Mouse (Mus musculus) testis, adult 2 months (tissue): ENCODE measurements at regions not wholly inside any gene's neighbourhood (a gene's known extent, or its start where the extent isn't known, plus 50 kb on each side); places are given as distances from the start of the nearest gene placed in this dataset.

Experiments used
- H3K27ac ChIP-seq: fragments of 200-500 bp; 2 replicates; pipeline ENCODE4 v1.5.1; 2012; ENCODE audit warnings: low read depth, low read length; ENCODE audit not compliant: control insufficient read depth, insufficient read depth
- H3K27me3 ChIP-seq: fragments of 200-500 bp; 2 replicates; pipeline ENCODE4 v1.6.1; 2012; ENCODE audit warnings: mild to moderate bottlenecking, low read length, moderate library complexity; ENCODE audit not compliant: control insufficient read depth, insufficient read depth
- H3K36me3 ChIP-seq: fragments of 200-500 bp; 2 replicates; pipeline ENCODE4 v1.6.1; 2012; ENCODE audit warnings: mild to moderate bottlenecking, low read length; ENCODE audit not compliant: control insufficient read depth, insufficient read depth
- H3K4me1 ChIP-seq: fragments of 200-500 bp; 2 replicates; pipeline ENCODE4 v1.6.1; 2012; ENCODE audit warnings: low read length; ENCODE audit not compliant: control insufficient read depth, insufficient read depth
- H3K4me3 ChIP-seq: fragments of 200-500 bp; 2 replicates; pipeline ENCODE4 v1.5.1; 2012; ENCODE audit warnings: low read depth, mild to moderate bottlenecking, low read length, moderate library complexity, mixed read lengths; ENCODE audit not compliant: control insufficient read depth
- CTCF ChIP-seq: fragments of 200-500 bp; IDR thresholded peaks from 2 replicates; pipeline ENCODE4 v1.5.1; 2012; ENCODE audit warnings: low read depth, mild to moderate bottlenecking, inconsistent platforms, low read length, moderate library complexity; ENCODE audit not compliant: control insufficient read depth, insufficient read depth, insufficient replicate concordance
- POLR2A ChIP-seq: fragments of 200-500 bp; IDR thresholded peaks from 2 replicates; pipeline ENCODE4 v1.6.1; 2012; ENCODE audit warnings: low read depth, mild to moderate bottlenecking, inconsistent platforms, low read length, moderate library complexity; ENCODE audit not compliant: control insufficient read depth

DNA sequence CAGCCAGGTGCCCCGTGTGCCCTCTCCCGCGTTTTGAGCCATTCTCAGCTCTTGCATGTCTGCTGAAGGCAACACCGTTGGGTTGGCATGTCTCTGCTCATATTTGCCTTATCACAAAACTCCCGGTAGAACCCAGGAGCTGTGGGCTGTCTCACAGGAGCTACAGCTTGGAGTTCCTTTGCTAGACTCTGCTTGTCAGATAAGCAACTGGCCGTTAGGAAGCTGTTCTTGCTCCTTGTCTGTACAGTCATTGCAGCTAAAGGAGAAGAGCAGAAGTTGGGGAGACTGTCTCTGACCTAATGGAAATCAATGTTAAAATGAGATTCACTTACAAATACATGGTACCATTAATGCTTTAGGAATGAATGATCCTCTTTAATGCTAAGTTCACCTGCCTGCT lies 72.8 kb upstream of the Ntrk2 start:
- Histone ChIP-seq H3K27ac (no peak overlapping the region), H3K27me3 (no peaks in the 10 kb centered on the region), H3K4me1 (peaks cover 2% of the 10 kb centered on the region; the same call in 1 of the 2 replicates), H3K4me3 (no peak overlapping the region), H3K36me3 (no peaks in the 10 kb centered on the region)
- TF ChIP-seq CTCF (no peak), POLR2A (no peak)

DNA sequence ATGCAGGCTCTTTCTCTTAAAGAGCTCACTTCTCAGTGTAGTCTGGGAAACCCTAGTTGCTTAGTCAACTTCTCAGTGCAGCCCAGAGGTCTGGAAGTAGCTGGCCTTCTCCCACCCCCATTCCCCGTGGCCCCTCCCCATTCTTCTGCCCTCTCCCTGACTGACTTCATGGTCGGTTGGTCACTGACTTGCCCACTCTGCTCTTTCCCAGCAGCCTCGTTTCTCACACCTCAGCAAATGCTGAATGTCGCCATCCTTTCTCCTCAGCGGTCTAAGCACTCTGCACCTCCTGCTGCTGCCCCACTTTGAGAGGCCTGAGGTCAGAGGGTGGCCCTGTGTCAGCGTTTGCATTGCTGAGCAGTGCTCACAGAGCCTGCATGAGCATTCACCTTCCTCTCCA lies 70.8 kb upstream of the Ntrk2 start:
- Histone ChIP-seq H3K27ac (no peak overlapping the region), H3K36me3 (no peaks in the 10 kb centered on the region), H3K4me3 (no peak overlapping the region), H3K27me3 (no peaks in the 10 kb centered on the region), H3K4me1 (peaks cover 2% of the 10 kb centered on the region; the same call in 1 of the 2 replicates)
- TF ChIP-seq CTCF (no peak), POLR2A (no peak)

DNA sequence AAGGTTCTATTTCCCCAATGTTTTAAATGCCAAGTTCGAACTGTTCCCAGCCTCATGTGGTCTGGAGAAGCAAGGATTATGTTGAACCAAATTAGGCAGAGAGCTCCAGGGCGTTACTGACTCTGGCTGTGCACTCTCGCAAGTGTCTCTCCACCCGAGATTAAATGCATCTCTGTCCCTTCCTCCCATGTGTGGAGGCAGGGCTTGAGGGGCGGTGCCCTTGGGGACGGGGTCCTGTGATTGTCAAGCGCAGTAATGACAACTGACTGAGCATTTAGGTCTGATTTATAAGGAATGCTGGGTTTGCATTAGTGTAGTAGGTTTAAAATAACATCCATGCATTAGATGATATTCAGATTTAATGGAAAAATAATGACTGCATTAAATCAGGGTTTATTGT lies 65.6 kb upstream of the Ntrk2 start:
- no peaks in the 10 kb centered on the region for H3K27me3 ChIP-seq
- no peaks in the 10 kb centered on the region for H3K36me3 ChIP-seq
- no peak for TF ChIP-seq POLR2A
- TF ChIP-seq CTCF: no peak
- no peak overlapping the region for H3K27ac ChIP-seq
- H3K4me3 ChIP-seq: peak overlapping the region; percentile 4; the same call in 1 of the 2 replicates
- H3K4me1 ChIP-seq: no peaks in the 10 kb centered on the region

DNA sequence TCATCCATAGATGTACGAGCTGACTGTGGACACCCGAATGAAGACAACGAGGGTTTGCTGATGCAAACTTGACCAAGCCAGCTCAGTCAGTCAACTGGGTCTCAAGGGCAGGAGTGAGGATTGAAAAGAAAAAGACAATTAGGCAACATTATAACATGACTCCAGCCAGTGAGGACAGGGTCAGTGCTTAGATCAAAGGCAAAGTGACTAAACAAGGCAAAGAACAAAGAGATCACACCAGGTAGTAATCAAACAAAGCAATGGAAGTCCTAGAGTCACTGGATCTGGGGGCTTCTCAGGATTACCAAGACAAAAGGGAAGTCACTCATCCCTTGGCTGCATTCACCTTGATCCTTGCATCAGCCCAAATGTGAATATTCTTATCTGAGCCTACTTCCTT lies 60.3 kb upstream of the Ntrk2 start:
- no peak overlapping the region for H3K4me3 ChIP-seq
- no peak for TF ChIP-seq CTCF
- TF ChIP-seq POLR2A: no peak
- no peak overlapping the region for H3K27ac ChIP-seq
- no peaks in the 10 kb centered on the region for H3K36me3 ChIP-seq
- H3K27me3 ChIP-seq: no peaks in the 10 kb centered on the region
- no peaks in the 10 kb centered on the region for H3K4me1 ChIP-seq

DNA sequence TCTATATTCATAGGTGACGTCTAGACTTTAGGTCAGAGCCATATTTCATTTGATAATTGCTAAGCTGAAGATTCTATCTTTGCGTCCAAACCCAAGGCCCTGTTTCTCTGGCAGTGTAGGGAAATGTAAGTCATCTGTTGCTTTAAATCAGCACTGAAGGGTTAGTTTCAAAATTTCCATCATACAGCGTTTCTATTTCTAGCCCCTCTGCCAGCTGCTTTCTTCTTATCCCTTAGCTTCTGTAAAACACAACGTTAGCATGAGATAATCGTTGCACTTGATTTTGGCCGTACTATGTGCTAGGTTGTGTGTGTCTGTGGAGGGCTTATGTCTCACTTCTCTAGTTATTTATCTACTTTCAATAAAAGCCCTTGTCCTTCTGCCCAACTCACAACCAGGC lies 58.7 kb upstream of the Ntrk2 start:
- Histone ChIP-seq H3K4me1 (no peaks in the 10 kb centered on the region), H3K27me3 (no peaks in the 10 kb centered on the region), H3K36me3 (no peaks in the 10 kb centered on the region), H3K27ac (no peak overlapping the region), H3K4me3 (no peak overlapping the region)
- TF ChIP-seq CTCF: no peak

DNA sequence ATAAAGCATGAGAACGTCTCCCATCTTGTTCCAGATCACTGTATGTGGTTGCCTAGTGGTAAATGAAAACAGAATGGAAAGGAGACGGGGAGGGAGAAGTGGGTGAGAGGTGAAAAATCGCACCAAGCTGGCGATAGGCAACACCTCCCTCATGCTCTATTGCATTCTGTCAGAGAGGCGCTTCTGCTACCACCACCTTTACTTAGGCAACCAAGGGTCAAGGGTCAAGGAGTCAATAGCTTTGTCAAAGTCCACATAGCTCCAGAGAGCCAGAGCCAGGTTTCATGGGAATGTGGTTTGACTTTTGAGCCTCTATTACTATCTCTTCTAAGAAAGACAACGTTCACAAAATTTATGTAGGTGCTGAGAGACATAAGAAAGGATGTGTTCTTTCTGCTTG lies 50.2 kb upstream of the Ntrk2 start:
- Histone ChIP-seq H3K27me3 (no peaks in the 10 kb centered on the region), H3K4me1 (no peaks in the 10 kb centered on the region), H3K4me3 (no peak overlapping the region), H3K27ac (no peak overlapping the region), H3K36me3 (no peaks in the 10 kb centered on the region)
- TF ChIP-seq CTCF: no peak
- TF ChIP-seq POLR2A: no peak
